Mouse (Mus musculus) G1E (cell line): ENCODE data around the gene Dxo.
A peak's percentile ranks its signal among the peaks of the same experiment; 100 is the strongest.

Experiments
- CTCF ChIP-seq: IDR thresholded peaks from 2 replicates; pipeline ENCODE4 v1.5.1; 2012; ENCODE audit warnings: low read depth, low read length, inconsistent platforms, mixed read lengths
- GATA1 ChIP-seq: IDR thresholded peaks from 2 replicates; pipeline ENCODE4 v1.6.1; 2012; ENCODE audit warnings: borderline replicate concordance, low read length, inconsistent platforms, mixed read lengths
- POLR2AphosphoS5 ChIP-seq: IDR thresholded peaks from 2 replicates; pipeline ENCODE4 v1.6.1; 2012; ENCODE audit warnings: low read depth, low read length, inconsistent platforms; ENCODE audit not compliant: insufficient replicate concordance
- TAL1 ChIP-seq: conservative IDR thresholded peaks from 2 replicates; pipeline ENCODE4 v1.6.1; 2012; ENCODE audit warnings: low read depth, low read length, inconsistent platforms, mixed read lengths

- TF ChIP-seq CTCF (peak; percentile 60; the same call in 1 of the 2 replicates), TAL1 (no peak), GATA1 (no peak), POLR2AphosphoS5 (no peak)
Measured at GRCm38 (mm10) chr17:34855825-34856224, 19.0 kb downstream of the Dxo start.
